Mouse (Mus musculus) midbrain, embryonic 16.5 days (tissue): ENCODE measurements around the gene Tnip1. TPM values are rescaled to one million over a fixed set of nuclear protein-coding genes. Genes with fewer than 3 reads are reported as not detected.

Source experiments
- ATAC-seq: fragments of 200-750 bp; cut with Nextera tagmentation; 2 replicates; pipeline ENCODE4 v1.8.0; 2017; ENCODE audit warnings: moderate TSS enrichment
- H3K27ac ChIP-seq: fragments of 300-500 bp; sonication (generic); 2 replicates; pipeline ENCODE4 v1.5.1; 2014; ENCODE audit warnings: mild to moderate bottlenecking, low read length, mixed read lengths
- H3K27me3 ChIP-seq: fragments of 300-500 bp; sonication (generic); 2 replicates; pipeline ENCODE4 v1.6.1; 2014; ENCODE audit warnings: low read depth, low read length, mixed read lengths; ENCODE audit not compliant: control insufficient read depth, insufficient read depth
- H3K36me3 ChIP-seq: fragments of 300-500 bp; sonication (generic); 2 replicates; pipeline ENCODE4 v1.6.1; 2014; ENCODE audit warnings: mild to moderate bottlenecking, low read length, moderate library complexity, mixed read lengths; ENCODE audit not compliant: control insufficient read depth, insufficient read depth
- H3K4me1 ChIP-seq: fragments of 300-500 bp; sonication (generic); 2 replicates; pipeline ENCODE4 v1.6.1; 2014; ENCODE audit warnings: mild to moderate bottlenecking, low read length, mixed read lengths; ENCODE audit not compliant: control insufficient read depth, insufficient read depth
- H3K4me2 ChIP-seq: fragments of 300-500 bp; sonication (generic); 2 replicates; pipeline ENCODE4 v1.6.1; 2014; ENCODE audit warnings: mild to moderate bottlenecking, low read length, mixed read lengths
- H3K4me3 ChIP-seq: fragments of 300-500 bp; sonication (generic); 2 replicates; pipeline ENCODE4 v1.5.1; 2014; ENCODE audit warnings: low read depth, mild to moderate bottlenecking, low read length, moderate library complexity, mixed read lengths
- H3K9ac ChIP-seq: fragments of 300-500 bp; sonication (generic); 2 replicates; pipeline ENCODE4 v1.6.1; 2014; ENCODE audit warnings: low read depth, low read length, mixed read lengths
- H3K9me3 ChIP-seq: fragments of 300-500 bp; sonication (generic); replicated peaks from 2 replicates; pipeline ENCODE4 v1.6.1; 2014; ENCODE audit warnings: mild to moderate bottlenecking, low read length, mixed read lengths; ENCODE audit not compliant: control insufficient read depth, poor library complexity, severe bottlenecking
- WGBS: fragments of 180-500 bp; shearing (Covaris S2); extraction: QIAGEN DNeasy Blood & Tissue Kit; methylation state at CpG from one replicate; pipeline ENCODE4 v1.1.7; 2014; 5-methylcytosine and 5-hydroxymethylcytosine counted together
- polyA plus RNA-seq: library from polyadenylated mRNA; unstranded; fragments of >200 nt; fragmentation: Nextera tagmentation; extraction: Ambion mirVana; gene quantifications from 2 replicates; pipeline ENCODE4 v1.2.1, GENCODE M21; 2015

The Tnip1 gene
- polyA plus RNA-seq, 1 experiment from 2014 or later: 17.4 TPM

GRCm38 (mm10) chr11:54952651-54953050, 10.1 kb downstream of the Tnip1 start:
- no peak for ATAC-seq
- Histone ChIP-seq H3K27me3 (no peaks in the 10 kb centered on the region), H3K4me1 (peaks cover 13% of the 10 kb centered on the region; the same call in 1 of the 2 replicates), H3K36me3 (no peaks in the 10 kb centered on the region), H3K4me2 (no peak overlapping the region), H3K9ac (no peak overlapping the region), H3K4me3 (no peak overlapping the region), H3K9me3 (no peaks in the 10 kb centered on the region), H3K27ac (no peak overlapping the region)
- WGBS: 83% methylated on average over 6 of the region's 6 CpGs

- no peak for ATAC-seq
- H3K27ac ChIP-seq: no peak overlapping the region
- no peaks in the 10 kb centered on the region for H3K9me3 ChIP-seq
- peaks cover 13% of the 10 kb centered on the region; the same call in 1 of the 2 replicates for H3K4me1 ChIP-seq
- H3K9ac ChIP-seq: no peak overlapping the region
- no peak overlapping the region for H3K4me3 ChIP-seq
- H3K4me2 ChIP-seq: no peak overlapping the region
- H3K36me3 ChIP-seq: no peaks in the 10 kb centered on the region
- no peaks in the 10 kb centered on the region for H3K27me3 ChIP-seq
- WGBS: 80% methylated on average over 6 of the region's 6 CpGs
Observed at GRCm38 (mm10) chr11:54950684-54951083, 12.0 kb downstream of the Tnip1 start.

GRCm38 (mm10) chr11:54949717-54950116, 13.0 kb downstream of the Tnip1 start:
- Histone ChIP-seq H3K27ac (no peak overlapping the region), H3K9ac (no peak overlapping the region), H3K4me2 (no peak overlapping the region), H3K36me3 (no peaks in the 10 kb centered on the region), H3K9me3 (no peaks in the 10 kb centered on the region), H3K4me3 (no peak overlapping the region), H3K4me1 (peaks cover 8% of the 10 kb centered on the region; the same call in 1 of the 2 replicates), H3K27me3 (no peaks in the 10 kb centered on the region)
- 87% methylated on average over 1 of the region's 1 CpGs for WGBS
- ATAC-seq: no peak

GRCm38 (mm10) chr11:54944702-54945101, 18.0 kb downstream of the Tnip1 start:
- 90% methylated on average over 3 of the region's 3 CpGs for WGBS
- no peak for ATAC-seq

DNA sequence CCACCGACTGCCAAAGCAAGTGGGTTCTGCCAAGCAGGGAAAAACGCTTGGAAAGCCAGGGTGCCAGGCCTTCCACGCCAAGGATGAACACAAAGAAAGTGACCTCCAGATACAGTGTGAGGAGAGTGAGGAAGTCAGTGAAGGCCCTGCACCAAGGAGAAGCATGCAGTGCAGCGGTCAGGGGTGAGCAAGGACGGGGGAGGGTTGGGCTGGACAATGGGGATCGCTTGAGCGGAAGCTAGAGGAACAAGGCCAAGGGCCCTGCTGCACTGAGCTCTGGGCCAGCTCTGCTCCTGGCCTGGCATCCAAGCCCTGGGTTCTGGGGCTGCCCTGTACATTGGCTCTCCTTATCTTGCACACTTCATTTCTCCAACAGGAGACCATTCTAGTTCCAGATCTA, 22.7 kb downstream of the Tnip1 start:
- no peak overlapping the region for H3K9ac ChIP-seq
- H3K4me2 ChIP-seq: no peak overlapping the region
- ATAC-seq: no peak
- 73% methylated on average over 7 of the region's 7 CpGs for WGBS
- no peak overlapping the region for H3K27ac ChIP-seq
- H3K36me3 ChIP-seq: peaks cover 7% of the 10 kb centered on the region; the same call in 1 of the 2 replicates
- no peak overlapping the region for H3K4me3 ChIP-seq
- H3K9me3 ChIP-seq: no peaks in the 10 kb centered on the region
- H3K4me1 ChIP-seq: 0 out of 2 replicates have a peak, but pooled peaks cover 2% of the 10 kb centered on the region
- no peaks in the 10 kb centered on the region for H3K27me3 ChIP-seq

More at GRCm38 (mm10) chr11:54944702-54945101, 18.0 kb downstream of the Tnip1 start:
- Histone ChIP-seq H3K36me3 (no peaks in the 10 kb centered on the region), H3K9ac (no peak overlapping the region), H3K4me2 (no peak overlapping the region), H3K4me1 (no peaks in the 10 kb centered on the region), H3K9me3 (no peaks in the 10 kb centered on the region), H3K27me3 (no peaks in the 10 kb centered on the region), H3K4me3 (no peak overlapping the region), H3K27ac (no peak overlapping the region)

DNA sequence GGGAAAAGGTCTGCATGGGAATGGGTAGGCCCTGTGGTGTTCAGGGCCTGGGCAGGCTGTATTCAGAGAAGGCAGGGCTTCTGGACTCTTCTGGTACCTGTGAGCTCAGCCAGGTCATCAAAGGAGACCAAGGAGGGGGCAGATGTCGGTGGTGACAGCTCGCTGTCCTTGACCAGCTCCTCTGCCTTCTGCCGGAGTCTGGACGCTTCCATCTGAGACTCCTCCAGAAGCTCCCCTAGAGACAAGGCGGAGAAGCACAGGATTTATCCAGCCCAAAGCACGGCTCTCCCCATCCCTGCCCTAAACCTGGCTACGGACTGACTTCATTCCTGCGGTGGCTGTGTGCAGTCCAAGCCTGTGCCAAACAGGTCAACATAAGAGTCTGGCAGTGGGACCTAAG, 23.2 kb downstream of the Tnip1 start:
- no peak overlapping the region for H3K4me3 ChIP-seq
- H3K27me3 ChIP-seq: no peaks in the 10 kb centered on the region
- 90% methylated on average over 8 of the region's 8 CpGs for whole genome bisulfite sequencing
- peaks cover 7% of the 10 kb centered on the region; the same call in 1 of the 2 replicates for H3K36me3 ChIP-seq
- no peak overlapping the region for H3K4me2 ChIP-seq
- H3K4me1 ChIP-seq: 0 out of 2 replicates have a peak, but pooled peaks cover 2% of the 10 kb centered on the region
- H3K9me3 ChIP-seq: no peaks in the 10 kb centered on the region
- H3K27ac ChIP-seq: no peak overlapping the region
- H3K9ac ChIP-seq: no peak overlapping the region
- ATAC-seq: no peak

- no peak overlapping the region for H3K4me3 ChIP-seq
- no peak overlapping the region for H3K9ac ChIP-seq
- no peak overlapping the region for H3K4me2 ChIP-seq
- no peak overlapping the region for H3K27ac ChIP-seq
- no peak for ATAC-seq
- no peaks in the 10 kb centered on the region for H3K27me3 ChIP-seq
- H3K4me1 ChIP-seq: 0 out of 2 replicates have a peak, but pooled peaks cover 2% of the 10 kb centered on the region
- peaks cover 10% of the 10 kb centered on the region; the same call in 1 of the 2 replicates for H3K36me3 ChIP-seq
- 98% methylated on average over 3 of the region's 3 CpGs for WGBS
- no peaks in the 10 kb centered on the region for H3K9me3 ChIP-seq
Observed at GRCm38 (mm10) chr11:54936771-54937140, 26.0 kb downstream of the Tnip1 start.

DNA sequence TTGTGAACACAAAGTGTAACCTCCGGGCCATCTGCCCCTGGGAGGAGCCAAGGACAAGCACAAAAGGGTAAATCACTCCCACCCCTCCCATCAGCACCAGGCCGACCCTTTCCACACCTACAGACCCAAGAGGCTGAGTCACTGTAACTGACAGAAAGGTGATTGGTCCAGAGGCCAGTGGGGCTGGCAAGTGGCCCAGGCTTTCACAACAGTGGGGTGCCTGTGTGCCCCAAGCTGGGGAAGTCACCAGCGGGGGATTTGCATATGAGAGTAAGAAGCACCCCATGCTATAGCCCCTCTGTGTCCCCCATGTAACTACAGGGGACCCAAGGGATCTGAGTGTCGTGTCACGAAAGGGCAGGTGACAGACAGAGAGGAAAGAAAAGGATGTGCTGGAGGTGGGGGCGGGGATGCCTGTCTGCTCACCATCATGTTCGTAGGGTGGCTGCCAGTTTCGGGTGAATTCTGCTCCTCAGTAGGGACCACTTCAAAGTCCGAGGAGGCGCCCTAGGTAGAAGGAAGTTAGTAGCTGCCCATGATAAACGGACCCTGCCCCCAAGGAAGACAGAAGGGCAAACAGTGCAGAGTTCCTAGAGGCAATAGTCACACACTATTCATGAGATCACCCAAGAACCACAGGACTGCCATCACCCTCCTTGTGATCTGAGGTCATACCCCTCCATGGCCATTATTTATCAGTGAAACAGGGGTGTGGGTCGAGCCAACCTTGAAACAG, 26.5 kb downstream of the Tnip1 start:
- Histone ChIP-seq H3K9ac (no peak overlapping the region), H3K4me1 (0 out of 2 replicates have a peak, but pooled peaks cover 2% of the 10 kb centered on the region), H3K4me2 (no peak overlapping the region), H3K27me3 (no peaks in the 10 kb centered on the region), H3K36me3 (peaks cover 13% of the 10 kb centered on the region), H3K27ac (no peak overlapping the region), H3K4me3 (no peak overlapping the region), H3K9me3 (no peaks in the 10 kb centered on the region)
- 36% methylated on average over 12 of the region's 12 CpGs for WGBS
- ATAC-seq: no peak

DNA sequence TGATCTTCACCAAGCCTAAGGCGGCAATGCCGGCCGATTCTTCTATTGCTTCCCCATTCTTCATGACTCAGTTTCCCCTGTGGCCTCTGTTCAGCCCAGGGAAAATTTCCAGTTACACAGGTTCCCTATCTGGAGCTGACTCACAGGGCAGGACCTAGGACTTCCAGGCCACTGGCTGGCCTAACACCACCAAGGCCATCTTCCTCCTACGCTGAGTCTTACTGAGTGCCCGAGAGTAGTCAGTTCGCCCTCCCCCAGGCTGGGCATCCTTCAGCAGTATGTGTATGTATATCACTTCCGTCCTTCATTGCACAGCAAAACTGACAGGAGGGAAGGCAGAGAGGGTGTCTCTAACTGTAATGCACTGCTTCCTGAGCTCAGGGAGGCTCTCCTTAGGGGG, 28.5 kb downstream of the Tnip1 start:
- Histone ChIP-seq H3K27me3 (no peaks in the 10 kb centered on the region), H3K4me3 (no peak overlapping the region), H3K27ac (no peak overlapping the region), H3K36me3 (peaks cover 13% of the 10 kb centered on the region), H3K9me3 (no peaks in the 10 kb centered on the region), H3K9ac (no peak overlapping the region), H3K4me2 (no peak overlapping the region), H3K4me1 (0 out of 2 replicates have a peak, but pooled peaks cover 2% of the 10 kb centered on the region)
- no peak for ATAC-seq
- 96% methylated on average over 7 of the region's 7 CpGs for whole genome bisulfite sequencing
